Mouse (Mus musculus): ENCODE data around the gene Ecm2. TPM values are rescaled to one million over a fixed set of nuclear protein-coding genes. Genes with fewer than 3 reads are reported as not detected.

The Ecm2 gene
- polyA plus RNA-seq, 1 experiment from 2014 or later: 1.3 TPM

DNA sequence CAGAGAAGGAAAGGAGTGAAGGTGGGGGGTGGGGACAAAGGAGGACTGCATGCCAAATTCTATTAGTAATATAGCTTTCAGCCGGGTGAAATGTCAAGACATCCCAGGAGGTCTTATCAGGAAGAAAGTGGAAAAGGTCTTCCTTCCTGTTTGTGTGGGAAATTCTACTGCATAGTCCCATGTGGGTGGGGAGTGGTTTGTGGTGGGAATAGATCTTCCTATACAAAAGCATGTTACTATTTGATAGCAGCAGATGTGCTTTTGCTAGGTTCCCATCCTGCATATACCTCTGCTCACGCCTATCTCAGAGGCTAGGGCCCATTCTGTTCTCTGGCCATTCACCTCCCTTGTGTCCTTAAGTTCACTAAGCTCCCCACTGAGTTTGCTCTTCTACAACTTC is 56.3 kb downstream of the Ecm2 start:
- no peak for ATAC-seq (ENCODE audit: low read depth)
- no peaks in the 10 kb centered on the region for H3K36me3 ChIP-seq (ENCODE audit: control insufficient read depth, insufficient read depth, low read length)
- H3K9ac ChIP-seq (replicated peaks; ENCODE audit: low read depth, low read length): no peak overlapping the region
- no peak overlapping the region for H3K4me3 ChIP-seq (ENCODE audit: low read depth, low read length)
- WGBS: 76% methylated on average over 2 of the region's 2 CpGs
- no peak overlapping the region for H3K27ac ChIP-seq (ENCODE audit: low read depth, low read length)
- H3K4me1 ChIP-seq (ENCODE audit: control insufficient read depth, insufficient read depth, low read length): no peaks in the 10 kb centered on the region
- H3K4me2 ChIP-seq (ENCODE audit: low read depth, low read length): no peak overlapping the region
- no peaks in the 10 kb centered on the region for H3K27me3 ChIP-seq (ENCODE audit: control insufficient read depth, insufficient read depth, low read length)
- H3K9me3 ChIP-seq (ENCODE audit: control insufficient read depth, low read length): no peaks in the 10 kb centered on the region

DNA sequence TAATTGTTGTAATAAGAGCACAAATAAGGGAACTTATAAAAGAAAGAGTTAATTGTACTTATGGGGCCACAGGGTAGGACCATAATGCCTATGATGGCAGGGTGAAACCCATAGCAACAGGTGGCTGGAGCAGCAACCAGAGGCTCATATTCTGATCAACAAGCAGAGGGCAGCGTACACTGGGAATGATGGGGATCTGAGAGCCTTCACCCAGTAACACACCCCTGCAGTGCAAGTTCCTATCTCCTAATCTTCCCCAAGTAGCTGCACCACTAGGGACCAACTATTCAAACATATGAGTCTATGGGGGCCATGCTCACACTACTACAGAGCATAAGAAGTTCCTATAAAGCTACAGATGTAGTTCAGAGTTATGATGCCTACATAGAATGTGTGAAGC is 59.7 kb downstream of the Ecm2 start:
- Histone ChIP-seq H3K9me3 (ENCODE audit: control insufficient read depth, low read length) (no peaks in the 10 kb centered on the region), H3K4me1 (ENCODE audit: control insufficient read depth, insufficient read depth, low read length) (no peaks in the 10 kb centered on the region), H3K27me3 (ENCODE audit: control insufficient read depth, insufficient read depth, low read length) (no peaks in the 10 kb centered on the region), H3K4me2 (ENCODE audit: low read depth, low read length) (no peak overlapping the region), H3K36me3 (ENCODE audit: control insufficient read depth, insufficient read depth, low read length) (no peaks in the 10 kb centered on the region), H3K27ac (ENCODE audit: low read depth, low read length) (no peak overlapping the region), H3K9ac (replicated peaks; ENCODE audit: low read depth, low read length) (no peak overlapping the region), H3K4me3 (ENCODE audit: low read depth, low read length) (no peak overlapping the region)
- WGBS: 87% methylated on average over 1 of the region's 1 CpGs
- no peak for ATAC-seq (ENCODE audit: low read depth)

- no peak for ATAC-seq (ENCODE audit: low read depth)
- WGBS: 69% methylated on average over 3 of the region's 3 CpGs
- H3K4me2 ChIP-seq (ENCODE audit: low read depth, low read length): no peak overlapping the region
- no peaks in the 10 kb centered on the region for H3K27me3 ChIP-seq (ENCODE audit: control insufficient read depth, insufficient read depth, low read length)
- no peaks in the 10 kb centered on the region for H3K36me3 ChIP-seq (ENCODE audit: control insufficient read depth, insufficient read depth, low read length)
- H3K9me3 ChIP-seq (ENCODE audit: control insufficient read depth, low read length): no peaks in the 10 kb centered on the region
- no peak overlapping the region for H3K9ac ChIP-seq (replicated peaks; ENCODE audit: low read depth, low read length)
- H3K4me3 ChIP-seq (ENCODE audit: low read depth, low read length): no peak overlapping the region
- H3K4me1 ChIP-seq (ENCODE audit: control insufficient read depth, insufficient read depth, low read length): no peaks in the 10 kb centered on the region
- no peak overlapping the region for H3K27ac ChIP-seq (ENCODE audit: low read depth, low read length)
These were observed 65.8 kb downstream of the Ecm2 start for GRCm38 (mm10) chr13:49570371-49570770.

GRCm38 (mm10) chr13:49571418-49571817 is 66.8 kb downstream of the Ecm2 start:
- H3K4me3 ChIP-seq (ENCODE audit: low read depth, low read length): no peak overlapping the region
- H3K4me2 ChIP-seq (ENCODE audit: low read depth, low read length): no peak overlapping the region
- H3K9ac ChIP-seq (replicated peaks; ENCODE audit: low read depth, low read length): no peak overlapping the region
- WGBS: 90% methylated on average over 2 of the region's 2 CpGs
- no peak overlapping the region for H3K27ac ChIP-seq (ENCODE audit: low read depth, low read length)
- no peaks in the 10 kb centered on the region for H3K9me3 ChIP-seq (ENCODE audit: control insufficient read depth, low read length)
- no peaks in the 10 kb centered on the region for H3K27me3 ChIP-seq (ENCODE audit: control insufficient read depth, insufficient read depth, low read length)
- no peaks in the 10 kb centered on the region for H3K4me1 ChIP-seq (ENCODE audit: control insufficient read depth, insufficient read depth, low read length)
- H3K36me3 ChIP-seq (ENCODE audit: control insufficient read depth, insufficient read depth, low read length): no peaks in the 10 kb centered on the region
- ATAC-seq (ENCODE audit: low read depth): no peak

DNA sequence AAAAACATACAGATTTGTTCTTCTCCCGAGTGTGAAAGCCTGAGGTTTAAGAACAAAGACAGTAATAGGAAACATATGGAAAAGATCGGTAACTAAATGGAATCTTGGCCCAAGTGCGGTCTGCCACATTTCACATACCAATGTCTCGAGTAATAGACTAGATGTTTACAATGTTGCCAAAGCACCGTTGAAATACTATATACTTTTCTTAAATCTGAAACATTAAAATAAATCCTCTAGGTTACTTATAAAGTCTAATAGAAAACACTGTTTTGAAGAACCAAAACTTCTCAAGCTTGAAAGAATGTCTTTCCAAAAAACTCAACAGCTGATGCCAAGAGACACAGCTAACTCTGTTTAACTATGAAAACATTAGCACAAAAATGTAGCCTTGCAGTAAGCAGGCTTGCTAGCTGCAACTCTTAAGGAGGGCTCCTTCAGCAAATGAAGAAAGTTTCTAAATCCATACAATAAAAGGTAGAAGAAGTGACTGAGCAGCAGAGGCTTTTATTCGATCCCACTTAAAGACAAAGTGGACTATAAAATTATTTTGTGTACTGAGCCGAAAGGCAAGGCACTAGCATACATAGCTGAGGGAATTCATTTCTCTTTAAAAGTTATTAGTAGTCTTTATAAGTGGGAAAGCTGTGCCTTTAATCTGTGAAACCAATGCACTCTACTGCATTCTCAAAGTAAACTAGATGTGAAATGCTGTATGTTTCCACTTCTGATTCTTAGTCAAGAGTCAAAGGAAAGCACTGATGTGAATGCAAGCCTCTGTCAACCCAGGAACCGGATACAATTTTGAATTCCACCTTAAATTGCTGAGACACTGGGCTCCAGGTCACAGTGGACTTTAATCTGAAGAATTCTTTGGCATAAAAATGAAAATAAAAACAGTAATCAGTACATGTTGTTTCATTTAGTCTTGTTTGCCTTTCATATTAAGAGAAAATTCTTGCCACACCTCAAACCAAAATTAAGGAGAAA is 77.2 kb downstream of the Ecm2 start, which contains the start of gene Omd:
Gene Omd (plus strand): TSS at position 922 of the 990 bp plus-strand sequence.
- no peak for ATAC-seq (ENCODE audit: low read depth)
- Histone ChIP-seq H3K4me2 (ENCODE audit: low read depth, low read length) (no peak within 1 kb of the TSS), H3K9ac (replicated peaks; ENCODE audit: low read depth, low read length) (no peak within 1 kb of the TSS), H3K4me1 (ENCODE audit: control insufficient read depth, insufficient read depth, low read length) (no peaks in the 10 kb centered on the region), H3K9me3 (ENCODE audit: control insufficient read depth, low read length) (no peaks in the 10 kb centered on the region), H3K36me3 (ENCODE audit: control insufficient read depth, insufficient read depth, low read length) (no peaks in the 10 kb centered on the region), H3K27me3 (ENCODE audit: control insufficient read depth, insufficient read depth, low read length) (no peaks in the 10 kb centered on the region), H3K4me3 (ENCODE audit: low read depth, low read length) (no peak within 1 kb of the TSS), H3K27ac (ENCODE audit: low read depth, low read length) (no peak within 1 kb of the TSS)
- 86% methylated on average over 8 of the region's 8 CpGs for WGBS

Other genes with a start within 250 kb of the Ecm2 start
- 2.2 and 2.4 TPM in 2 replicates for gene Fgd3, start 184.5 kb upstream of the Ecm2 start, polyA plus RNA-seq (2014; fragmentation: Nextera tagmentation; extraction: Ambion mirVana)
- gene Bicd2, start 163.2 kb upstream of the Ecm2 start, polyA plus RNA-seq (2014; fragmentation: Nextera tagmentation; extraction: Ambion mirVana): 27.6 and 38.6 TPM in 2 replicates
- gene Ippk, start 83.6 kb upstream of the Ecm2 start, polyA plus RNA-seq (2014; fragmentation: Nextera tagmentation; extraction: Ambion mirVana): 14.8 and 15.8 TPM in 2 replicates
- 0.71 and 0.73 TPM in 2 replicates for gene Tes3-ps, start 11.5 kb upstream of the Ecm2 start, polyA plus RNA-seq (2014; fragmentation: Nextera tagmentation; extraction: Ambion mirVana)
- gene Aspn, start 39.6 kb downstream of the Ecm2 start, polyA plus RNA-seq (2014; fragmentation: Nextera tagmentation; extraction: Ambion mirVana): 0.51 and 1.3 TPM in 2 replicates
- 0.19 and 0.58 TPM in 2 replicates for gene Omd, start 77.7 kb downstream of the Ecm2 start, polyA plus RNA-seq (2014; fragmentation: Nextera tagmentation; extraction: Ambion mirVana)
- gene Ogn, start 103.2 kb downstream of the Ecm2 start, polyA plus RNA-seq (2014; fragmentation: Nextera tagmentation; extraction: Ambion mirVana): 1.2 and 13.1 TPM in 2 replicates
- 5.5 and 5.7 TPM in 2 replicates for gene Cenpp, start 148.0 kb downstream of the Ecm2 start, polyA plus RNA-seq (2014; fragmentation: Nextera tagmentation; extraction: Ambion mirVana)
- 16.9 and 19.3 TPM in 2 replicates for gene Nol8, start 148.3 kb downstream of the Ecm2 start, polyA plus RNA-seq (2014; fragmentation: Nextera tagmentation; extraction: Ambion mirVana)
- gene Iars, start 177.3 kb downstream of the Ecm2 start, polyA plus RNA-seq (2014; fragmentation: Nextera tagmentation; extraction: Ambion mirVana): 59.3 and 59.8 TPM in 2 replicates